Mouse (Mus musculus) adrenal gland, postnatal 14 days (tissue): ENCODE results near the gene Olfr1308. TPM values are rescaled to one million over a fixed set of nuclear protein-coding genes. Genes with fewer than 3 reads are reported as not detected.

Experiments
- DNase-seq: peaks from one replicate; pipeline ENCODE4 v3.0.0; 2021; ENCODE audit warnings: mixed read lengths
- long read RNA-seq, 2 experiments: library from polyadenylated mRNA; stranded (forward); transcript quantifications; one replicate each; pipeline ENCODE4 v2.0.0; 2021
- total RNA-seq: library from RNA; stranded (reverse); gene quantifications from 2 replicates; pipeline ENCODE4 v1.2.3, GENCODE M21; 2021

The Olfr1308 gene
- total RNA-seq, result not detected in 2 replicates
- long read RNA-seq, experiment 1, result 0 reads
- long read RNA-seq, experiment 2, result 0 reads

GRCm38 (mm10) chr2:111964844-111965243 is at the start of gene Olfr1308:
TSS of gene Olfr1308 (minus strand) at chr2:111964944.
- DNase-seq, result no peak

- no peak for DNase-seq
Measured at GRCm38 (mm10) chr2:112012608-112013007, 47.9 kb upstream of the Olfr1308 start, which contains the start of gene Olfr1310. TSS of gene Olfr1310 (minus strand) at chr2:112012708.

- no peak for DNase-seq
Measured at GRCm38 (mm10) chr2:111990181-111990580, 25.4 kb upstream of the Olfr1308 start, which contains the start of gene Olfr1309. TSS of gene Olfr1309 (minus strand) at chr2:111990281.

GRCm38 (mm10) chr2:111949340-111949739 is 15.4 kb downstream of the Olfr1308 start, which contains the start of gene Olfr1307:
TSS of gene Olfr1307 (minus strand) at chr2:111949440.
- no peak for DNase-seq

- DNase-seq, result no peak
Measured at GRCm38 (mm10) chr2:111916171-111916570, 48.6 kb downstream of the Olfr1308 start, which contains the start of gene Olfr1306. TSS of gene Olfr1306 (minus strand) at chr2:111916271.

Other genes starting within 250 kb of the Olfr1308 start
- gene Olfr1301, start 213.9 kb downstream of the Olfr1308 start, total RNA-seq, result not detected in 2 replicates
- gene Olfr1302, start 187.5 kb downstream of the Olfr1308 start, total RNA-seq, result not detected in 2 replicates
- gene Olfr1303, start 144.6 kb downstream of the Olfr1308 start, total RNA-seq, result not detected in 2 replicates
- gene Olfr1305, start 87.8 kb downstream of the Olfr1308 start, total RNA-seq, result not detected in 2 replicates
- gene Olfr1306, start 48.7 kb downstream of the Olfr1308 start, total RNA-seq, result not detected in 2 replicates
- 0.04 TPM in 1 of 2 replicates, not detected in the other for gene Olfr1307, start 15.5 kb downstream of the Olfr1308 start, total RNA-seq
- not detected in 2 replicates for gene Olfr1309, start 25.3 kb upstream of the Olfr1308 start, total RNA-seq
- not detected in 2 replicates for gene Olfr1310, start 47.8 kb upstream of the Olfr1308 start, total RNA-seq
- not detected in 2 replicates for gene Olfr1311, start 59.5 kb upstream of the Olfr1308 start, total RNA-seq
- not detected in 2 replicates for gene Olfr1312, start 85.3 kb upstream of the Olfr1308 start, total RNA-seq
- not detected in 2 replicates for gene Olfr1313, start 112.9 kb upstream of the Olfr1308 start, total RNA-seq
- not detected in 2 replicates for gene Olfr1314, start 131.8 kb upstream of the Olfr1308 start, total RNA-seq
- gene Olfr1315-ps1, start 150.5 kb upstream of the Olfr1308 start, total RNA-seq, result not detected in 2 replicates
- not detected in 2 replicates for gene Olfr1316, start 170.0 kb upstream of the Olfr1308 start, total RNA-seq
- not detected in 2 replicates for gene Olfr1317, start 175.4 kb upstream of the Olfr1308 start, total RNA-seq
- gene Olfr1318, start 189.3 kb upstream of the Olfr1308 start, total RNA-seq, result not detected in 2 replicates